Mouse (Mus musculus) gastrocnemius, adult 2 months (tissue): ENCODE data around the gene Kcnj1. TPM values are rescaled to one million over a fixed set of nuclear protein-coding genes. Genes with fewer than 3 reads are reported as not detected.

Experiments
- DNase-seq: peaks from one replicate; pipeline ENCODE4 v3.0.0; 2022
- H3K27ac ChIP-seq: fragments of 200-600 bp; 2 replicates; pipeline ENCODE4 v1.8.1; 2022; ENCODE audit warnings: mild to moderate bottlenecking
- H3K4me3 ChIP-seq: fragments of 200-600 bp; 2 replicates; pipeline ENCODE4 v1.8.1; 2022; ENCODE audit warnings: mild to moderate bottlenecking, moderate library complexity
- CTCF ChIP-seq: fragments of 200-600 bp; IDR thresholded peaks from 2 replicates; pipeline ENCODE4 v1.8.1; 2022; ENCODE audit warnings: antibody characterized with exemption, mild to moderate bottlenecking, moderate library complexity
- intact Hi-C: fragments of 180-260 bp; cut with DNase I; formaldehyde crosslinking; loops from one replicate; pipeline ENCODE4 v1.15.1; 2025
- total RNA-seq, 2 experiments: library from RNA; stranded (reverse); gene quantifications; 2 replicates each; pipeline ENCODE4 v1.2.3; 2021

The Kcnj1 gene
- total RNA-seq, 2 experiments from 2014 or later = not detected

DNA sequence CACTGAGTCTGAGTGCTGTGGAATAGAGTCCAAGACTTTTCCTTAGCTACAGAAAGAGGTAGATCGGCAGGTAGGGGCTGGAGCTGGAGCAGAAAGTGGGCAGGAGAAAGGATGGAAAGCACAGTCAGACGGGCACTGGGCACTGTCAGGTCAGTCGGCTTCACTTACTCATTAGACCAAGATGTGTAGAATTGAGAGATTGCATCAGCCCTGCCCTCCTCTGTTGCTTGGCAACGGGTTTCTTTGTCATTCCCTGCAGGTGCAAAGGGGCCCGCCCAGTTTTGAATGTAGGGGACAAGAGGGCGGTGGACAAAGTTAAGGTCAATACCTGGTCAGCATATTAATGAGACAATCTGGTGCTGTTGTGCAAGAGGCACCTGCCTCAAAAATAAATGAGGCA lies 2.9 kb upstream of the Kcnj1 start:
- DNase-seq = no peak
- intact Hi-C loops = no loop called here
- Histone ChIP-seq H3K27ac (no peak overlapping the region), H3K4me3 (no peak overlapping the region)
- TF ChIP-seq CTCF = no peak

DNA sequence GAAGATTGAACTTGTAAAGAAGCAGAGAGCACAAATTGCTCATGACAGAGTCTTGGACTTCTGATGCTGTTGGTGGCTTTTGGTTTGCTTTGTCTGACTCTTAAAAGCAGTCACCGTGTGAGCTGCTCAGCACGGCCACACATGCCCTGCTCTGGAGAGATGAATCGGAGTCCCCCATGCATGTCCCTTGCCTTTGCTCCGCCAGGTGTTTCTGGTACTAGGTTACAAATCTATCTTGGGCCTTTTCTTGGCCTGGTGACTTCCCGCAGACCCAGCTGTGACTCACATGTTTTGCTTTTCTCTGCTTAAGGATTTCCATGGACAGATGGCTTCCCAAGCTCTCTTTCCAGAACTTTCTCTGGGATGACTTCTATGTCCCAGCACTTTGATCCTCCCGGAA lies 1.4 kb downstream of the Kcnj1 start:
- Histone ChIP-seq H3K27ac (no peak overlapping the region), H3K4me3 (no peak overlapping the region)
- intact Hi-C loops = no loop called here
- no peak for DNase-seq
- no peak for TF ChIP-seq CTCF

DNA sequence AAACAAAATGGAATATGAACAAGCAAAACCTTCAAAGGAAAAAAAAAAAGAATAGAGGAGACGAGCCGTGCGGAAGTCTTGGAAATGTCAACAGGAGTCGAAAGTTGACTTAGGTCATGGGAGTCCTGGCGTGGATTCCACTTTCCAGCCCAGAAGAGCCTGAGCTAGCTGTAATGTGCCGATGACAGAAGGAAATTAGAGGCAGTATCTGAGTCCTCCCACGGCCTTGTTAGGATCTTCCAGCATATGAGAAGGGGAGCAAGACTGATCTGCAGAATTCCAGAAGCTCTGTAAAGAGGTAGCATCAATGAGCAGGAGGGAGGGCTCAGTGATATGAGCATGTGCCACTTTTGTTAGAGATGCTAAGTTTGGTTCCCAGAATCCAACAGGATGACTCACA lies 3.7 kb downstream of the Kcnj1 start:
- Histone ChIP-seq H3K27ac (no peak overlapping the region), H3K4me3 (no peak overlapping the region)
- intact Hi-C loops = no loop called here
- no peak for TF ChIP-seq CTCF
- no peak for DNase-seq

DNA sequence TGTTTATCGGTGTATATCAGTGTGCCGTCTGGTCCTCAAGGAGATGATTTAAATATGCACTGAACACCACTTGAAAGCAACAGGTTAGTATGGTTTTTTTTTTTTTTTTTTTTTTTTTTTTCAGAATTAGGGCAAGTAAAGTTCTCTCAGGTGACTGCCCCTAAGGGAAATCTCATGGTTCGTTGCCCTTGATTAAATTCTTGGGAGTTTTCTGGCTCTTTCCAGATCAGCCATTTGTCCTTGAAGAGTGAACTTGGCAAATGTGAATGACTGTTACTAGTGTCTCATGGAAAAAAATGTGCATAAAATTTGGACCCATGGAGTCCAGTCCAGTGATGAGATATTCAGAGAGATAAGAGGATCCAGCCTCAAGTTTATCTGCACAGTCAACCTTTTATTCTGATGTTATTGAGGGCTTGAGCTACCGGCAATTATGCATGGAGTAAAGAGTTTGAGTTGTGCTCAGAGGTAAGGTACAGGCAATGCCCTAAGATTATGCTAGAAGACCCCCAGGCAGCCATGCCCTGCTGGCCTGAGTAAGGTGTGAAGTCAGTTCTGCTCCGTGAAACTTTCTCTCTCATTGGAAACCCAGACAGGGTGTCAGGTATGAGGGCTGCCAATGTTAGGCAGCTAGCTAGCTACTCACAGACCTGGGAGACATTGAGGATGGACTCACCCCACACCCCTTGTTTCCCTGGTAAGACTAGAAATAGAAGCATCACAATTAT lies 4.7 kb downstream of the Kcnj1 start:
- H3K27ac ChIP-seq = no peak overlapping the region
- no peak for DNase-seq
- intact Hi-C loops = no loop called here
- H3K4me3 ChIP-seq = no peak overlapping the region
- no peak for TF ChIP-seq CTCF

DNA sequence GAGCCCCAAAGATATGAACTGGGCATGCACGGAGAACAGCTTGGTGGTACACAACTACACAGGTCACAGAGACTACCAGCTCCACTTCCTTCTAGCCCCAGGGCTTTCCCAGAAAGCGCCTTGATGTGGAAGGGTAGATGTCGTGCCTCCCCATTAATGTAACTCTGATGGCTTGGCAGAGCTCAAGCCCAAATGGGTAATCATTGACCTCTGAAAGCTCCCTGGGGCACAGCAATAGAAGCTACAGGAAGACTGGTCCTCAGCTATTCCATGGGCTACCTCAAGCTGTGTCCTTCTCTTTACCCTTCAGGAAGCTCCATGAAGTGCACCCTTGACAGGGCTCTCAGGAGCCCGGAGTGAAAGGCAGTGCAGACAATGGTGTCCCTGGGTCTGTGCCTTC lies 12.6 kb downstream of the Kcnj1 start:
- intact Hi-C loops = no loop called here
- no peak for TF ChIP-seq CTCF
- DNase-seq = no peak
- Histone ChIP-seq H3K27ac (no peak overlapping the region), H3K4me3 (no peak overlapping the region)

DNA sequence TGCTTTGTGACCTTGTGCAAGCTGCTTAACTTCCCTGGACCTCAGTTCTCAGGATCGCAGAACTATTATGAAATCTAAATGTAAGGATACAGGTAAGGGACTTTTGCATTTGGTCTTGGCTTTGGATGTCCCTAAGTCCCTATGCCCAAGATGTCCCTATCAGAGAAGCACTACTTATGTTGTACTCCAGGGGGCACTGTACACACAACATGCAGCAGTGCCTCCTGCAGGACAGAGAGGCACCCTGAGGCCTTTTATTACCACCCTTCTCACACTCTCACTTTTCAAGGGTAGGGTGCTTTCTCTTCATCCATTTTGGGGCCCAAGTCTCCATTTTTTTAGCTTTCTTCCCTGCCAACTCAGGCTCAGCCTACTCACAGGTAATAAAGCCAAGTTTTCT lies 15.8 kb downstream of the Kcnj1 start:
- no peak overlapping the region for H3K4me3 ChIP-seq
- DNase-seq = no peak
- TF ChIP-seq CTCF = peak; percentile 48
- H3K27ac ChIP-seq = no peak overlapping the region
- intact Hi-C loops = no loop called here

DNA sequence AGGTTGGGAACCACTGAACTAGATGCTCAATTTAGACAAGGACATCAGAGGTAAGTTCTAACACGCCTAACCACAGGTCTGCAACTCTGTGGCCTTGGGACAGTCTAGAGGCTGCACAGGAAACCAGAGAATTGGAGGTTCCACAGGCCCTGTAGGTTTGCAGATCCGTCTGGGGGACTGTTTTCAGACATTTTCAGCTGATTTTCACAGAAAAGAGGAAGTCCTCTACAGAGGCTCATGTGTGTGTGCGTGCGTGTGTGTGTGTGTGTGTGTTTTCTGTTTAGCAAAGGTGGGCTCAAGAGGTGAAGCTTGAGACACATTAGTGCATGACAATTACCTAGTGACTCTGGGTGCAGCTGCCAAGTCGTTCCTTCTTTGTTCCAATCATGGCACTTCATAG lies 18.8 kb downstream of the Kcnj1 start:
- Histone ChIP-seq H3K27ac (no peak overlapping the region), H3K4me3 (no peak overlapping the region)
- DNase-seq = no peak
- TF ChIP-seq CTCF = no peak
- intact Hi-C loops = no loop called here

DNA sequence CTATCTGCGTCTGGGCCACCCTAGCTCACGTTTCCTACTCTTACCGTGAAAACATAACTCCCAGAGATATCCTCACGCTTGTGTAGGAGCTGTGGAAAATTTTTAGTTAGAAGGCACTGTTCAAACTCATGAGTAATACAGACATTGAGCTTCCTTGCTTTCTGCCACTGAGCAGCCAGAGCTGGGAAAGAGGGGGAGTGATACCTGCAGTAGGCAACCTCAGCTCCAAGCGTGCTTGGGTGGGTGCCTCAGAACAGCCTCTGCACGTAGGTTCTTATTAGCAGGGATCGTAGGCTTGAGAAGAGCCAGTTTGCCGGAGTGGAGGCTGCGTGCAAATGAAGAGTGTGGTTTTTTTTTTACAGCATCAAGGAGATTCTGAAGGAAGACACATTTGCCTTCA lies 19.4 kb downstream of the Kcnj1 start:
- Histone ChIP-seq H3K27ac (no peak overlapping the region), H3K4me3 (no peak overlapping the region)
- no peak for DNase-seq
- no peak for TF ChIP-seq CTCF
- intact Hi-C loops = no loop called here

DNA sequence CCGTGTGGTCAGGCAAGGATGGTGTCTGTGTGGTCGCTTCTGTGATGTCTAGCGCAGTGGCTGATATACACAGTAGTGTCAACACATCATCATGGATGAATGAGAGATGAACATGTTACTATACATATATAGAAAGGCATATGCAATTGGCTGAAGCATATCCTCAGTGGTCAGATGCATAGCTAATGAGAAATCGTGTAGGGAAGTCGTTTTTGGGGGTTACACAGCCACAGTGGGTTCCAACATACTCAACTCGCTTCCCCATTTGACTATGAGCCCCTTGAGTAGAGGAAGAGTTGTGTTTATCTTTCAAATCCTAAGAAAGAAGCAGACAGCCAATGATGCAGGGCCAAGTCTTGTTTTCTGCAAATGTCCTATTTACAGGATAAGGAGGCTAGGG lies 20.4 kb downstream of the Kcnj1 start:
- no peak overlapping the region for H3K4me3 ChIP-seq
- no peak overlapping the region for H3K27ac ChIP-seq
- no peak for DNase-seq
- intact Hi-C loops = no loop called here
- TF ChIP-seq CTCF = no peak

DNA sequence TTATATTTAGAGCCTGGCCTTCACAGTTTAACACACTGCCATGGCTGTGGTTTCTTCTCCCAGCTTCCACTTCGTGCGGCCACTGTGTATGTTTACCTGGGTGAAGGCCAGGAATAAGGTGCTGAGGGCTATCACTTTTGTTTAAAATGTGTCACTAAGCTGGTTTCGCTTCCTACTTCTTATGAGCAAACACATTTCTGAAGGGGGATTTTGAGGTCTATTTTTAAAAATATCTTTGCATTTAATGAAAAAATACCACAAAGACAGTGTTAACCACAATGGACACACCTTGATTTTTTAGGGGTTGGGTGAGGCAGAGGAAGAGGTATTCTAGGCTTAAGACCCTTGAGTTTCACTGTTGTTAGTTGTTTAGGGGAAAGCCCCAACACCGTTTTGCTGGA lies 22.5 kb downstream of the Kcnj1 start:
- intact Hi-C loops = no loop called here
- TF ChIP-seq CTCF = no peak
- DNase-seq = no peak
- Histone ChIP-seq H3K4me3 (no peak overlapping the region), H3K27ac (no peak overlapping the region)

DNA sequence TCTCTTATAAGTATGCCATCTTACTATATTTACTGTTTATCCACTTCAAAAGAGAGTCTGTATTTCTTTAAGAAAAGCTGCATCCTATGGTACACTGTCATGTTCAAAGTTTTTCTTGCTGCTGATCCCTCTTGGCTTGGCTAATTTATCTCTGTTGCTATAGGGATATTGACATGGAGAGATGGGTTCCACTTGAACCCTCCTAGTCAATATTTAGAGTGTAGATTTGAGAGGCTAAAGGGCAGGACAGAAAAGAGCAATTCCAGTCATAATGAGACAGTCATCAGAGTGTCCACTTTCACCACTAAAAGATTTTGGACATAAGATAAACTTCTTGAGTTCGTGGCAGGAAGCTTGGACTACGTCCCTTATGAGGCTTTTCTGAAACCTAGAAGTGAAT lies 27.9 kb downstream of the Kcnj1 start:
- Histone ChIP-seq H3K4me3 (no peak overlapping the region), H3K27ac (no peak overlapping the region)
- no peak for TF ChIP-seq CTCF
- DNase-seq = no peak
- intact Hi-C loops = no loop called here

DNA sequence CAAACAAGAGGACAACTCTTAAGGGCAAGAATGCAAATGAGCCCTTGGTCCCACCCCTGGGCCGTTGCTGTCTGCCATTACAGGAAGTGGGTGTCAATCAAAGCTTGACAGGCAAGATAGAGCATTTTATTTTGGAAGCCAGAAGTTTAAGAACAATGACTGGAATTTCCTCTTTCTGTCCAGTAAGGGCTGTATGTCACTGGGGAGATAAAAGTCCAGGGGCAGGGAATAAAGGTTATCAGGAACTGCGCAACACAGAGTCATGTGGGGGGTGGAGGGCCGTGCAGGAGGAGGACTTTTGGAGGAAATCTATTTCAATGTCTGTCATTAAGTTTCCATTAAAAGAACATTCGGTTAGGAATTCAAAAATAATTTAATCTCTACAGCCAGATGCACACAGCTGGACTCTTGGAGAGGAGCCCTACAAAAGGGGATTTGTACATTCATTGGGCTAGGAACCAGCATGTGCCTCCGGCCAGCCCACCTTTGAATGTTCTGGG lies 28.4 kb downstream of the Kcnj1 start:
- TF ChIP-seq CTCF = no peak
- Histone ChIP-seq H3K4me3 (no peak overlapping the region), H3K27ac (no peak overlapping the region)
- intact Hi-C loops = no loop called here
- DNase-seq = no peak

DNA sequence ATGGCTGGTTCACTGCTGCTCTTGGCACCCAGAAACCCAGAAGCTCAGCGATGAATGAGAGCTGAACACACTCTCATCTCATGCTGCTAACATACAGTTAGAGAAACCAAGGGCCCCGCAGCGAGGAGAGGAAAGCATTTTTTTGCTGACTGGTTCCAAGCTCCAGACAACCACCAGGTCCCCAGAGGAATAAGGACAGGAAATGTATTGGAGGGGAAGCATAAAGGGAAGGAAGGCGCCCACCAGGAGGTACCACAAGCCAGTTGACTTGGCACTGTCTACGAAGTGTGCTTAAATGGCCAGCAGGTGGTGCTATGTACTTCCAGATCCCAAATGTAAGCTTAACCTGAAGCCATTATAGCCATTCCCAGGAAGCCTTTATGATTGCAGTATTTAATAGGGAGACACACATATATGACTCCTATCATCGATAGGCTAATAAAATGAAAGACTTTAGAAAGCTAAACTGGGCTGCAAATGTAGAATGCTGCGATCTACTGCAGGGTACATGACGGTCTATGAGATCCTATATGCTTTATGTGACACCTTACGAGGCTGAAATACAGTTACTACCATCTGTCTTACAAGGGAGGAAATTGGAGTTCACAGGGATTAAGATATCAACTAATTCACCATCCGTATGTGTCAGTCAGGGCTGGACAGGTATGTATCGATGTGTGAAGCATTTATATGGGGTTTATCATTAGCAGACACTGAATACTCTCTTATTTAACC lies 33.1 kb downstream of the Kcnj1 start:
- no peak overlapping the region for H3K27ac ChIP-seq
- DNase-seq = peak; percentile 58
- TF ChIP-seq CTCF = peak; percentile 86
- H3K4me3 ChIP-seq = no peak overlapping the region
- intact Hi-C loops = loop anchor here (5.0 kb wide), 2 partner anchors 157 to 182 kb away; no protein-coding TSS in a partner anchor

DNA sequence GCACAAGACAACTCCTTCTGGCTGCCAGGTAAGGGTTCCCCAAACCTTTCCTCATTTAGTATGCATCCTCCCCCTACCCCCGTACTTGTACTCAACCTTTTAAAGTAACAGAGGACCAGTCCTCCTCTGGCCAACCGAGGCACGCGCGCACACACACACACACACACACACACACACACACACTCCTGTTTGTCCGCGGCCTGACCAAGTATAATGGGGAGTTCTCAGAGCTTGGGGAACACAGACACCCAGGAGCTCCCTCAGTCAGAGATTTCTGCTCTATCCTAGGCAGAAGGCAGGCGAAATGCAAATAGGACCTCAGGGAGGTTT lies 36.4 kb downstream of the Kcnj1 start:
- no peak for TF ChIP-seq CTCF
- intact Hi-C loops = loop anchor here (5.0 kb wide), 2 partner anchors 154 to 179 kb away; no protein-coding TSS in a partner anchor
- H3K27ac ChIP-seq = no peak overlapping the region; the same call in 1 of the 2 replicates

More for the DNA sequence above, 36.4 kb downstream of the Kcnj1 start:
- no peak for DNase-seq
- H3K4me3 ChIP-seq = peak overlapping the region; percentile 75
